Comparison of ENCODE assay signal across 8 mouse cellular contexts in genomic region chr11:115163568-115164150, GRCm38 (mm10). TPM values are rescaled to one million over a fixed set of nuclear protein-coding genes. Genes with fewer than 3 reads are reported as not detected.
DNase-seq lines count a peak whose midpoint lies in the region; ATAC-seq and TF ChIP-seq lines count a peak whose summit lies in the region.

No protein-coding gene starts in this region.

- intact Hi-C loops in gastrocnemius, adult 2 months (cut with DNase I): no loop called here
- intact Hi-C loops in gastrocnemius, postnatal 36 days (cut with DNase I): no loop called here

- WGBS in forebrain, embryonic 12.5 days: 0% methylated on average over 47 of the region's 47 CpGs
- WGBS in kidney, embryonic 14.5 days: under 1% methylated on average over 47 of the region's 47 CpGs
- WGBS in macrophage (ENCODE audit: missing documents): under 1% methylated on average over 47 of the region's 47 CpGs

- no peak; the same call in 1 of the 2 replicates for ATAC-seq in forebrain, embryonic 12.5 days (ENCODE audit: low FRiP score)
- 0 out of 2 replicates have a peak, but pooled peaks have one; percentile 1 for ATAC-seq in kidney, embryonic 14.5 days (ENCODE audit: low FRiP score, low TSS enrichment)
- no peak for ATAC-seq in activated CD4-positive, CD25-positive, alpha-beta regulatory T cell, adult 4 months

- no peak for DNase-seq in gastrocnemius, adult 2 months
- DNase-seq in gastrocnemius, postnatal 36 days: no peak
- DNase-seq in MN1 (ENCODE audit: low spot score): peak; percentile 58
- peak; percentile 65 for DNase-seq in testis, postnatal 10 days (ENCODE audit: low spot score)

- H3K79me2 ChIP-seq in macrophage (ENCODE audit: inconsistent target): peaks cover 55% of the 10 kb centered on the region

- peak overlapping the region; percentile 82 for H3K27ac ChIP-seq in gastrocnemius, adult 2 months
- H3K27ac ChIP-seq in forebrain, embryonic 12.5 days: no peak overlapping the region
- H3K27ac ChIP-seq in kidney, embryonic 14.5 days (ENCODE audit: low read depth, low read length): peak overlapping the region; percentile 82; the same call in 1 of the 2 replicates
- H3K27ac ChIP-seq in macrophage: peak overlapping the region; percentile 72

- H3K9me3 ChIP-seq in forebrain, embryonic 12.5 days: no peaks in the 10 kb centered on the region
- H3K9me3 ChIP-seq in kidney, embryonic 14.5 days (ENCODE audit: control insufficient read depth, low read length): no peaks in the 10 kb centered on the region

- peak overlapping the region; percentile 65 for H3K9ac ChIP-seq in forebrain, embryonic 12.5 days
- peak overlapping the region; percentile 48 for H3K9ac ChIP-seq in kidney, embryonic 14.5 days (ENCODE audit: low read depth, low read length)

- peaks cover 33% of the 10 kb centered on the region for H3K4me1 ChIP-seq in forebrain, embryonic 12.5 days
- peaks cover 21% of the 10 kb centered on the region; the same call in 1 of the 2 replicates for H3K4me1 ChIP-seq in kidney, embryonic 14.5 days (ENCODE audit: control insufficient read depth, insufficient read depth, low read length)

- peaks cover 53% of the 10 kb centered on the region for H3K27me3 ChIP-seq in forebrain, embryonic 12.5 days
- H3K27me3 ChIP-seq in kidney, embryonic 14.5 days (ENCODE audit: control insufficient read depth, insufficient read depth, low read length): peaks cover 3% of the 10 kb centered on the region; the same call in 1 of the 2 replicates

- peak overlapping the region; percentile 82 for H3K4me2 ChIP-seq in forebrain, embryonic 12.5 days
- H3K4me2 ChIP-seq in kidney, embryonic 14.5 days (replicated peaks; ENCODE audit: low read depth, low read length): peak overlapping the region; percentile 79

- no peaks in the 10 kb centered on the region for H3K36me3 ChIP-seq in forebrain, embryonic 12.5 days (replicated peaks)
- H3K36me3 ChIP-seq in kidney, embryonic 14.5 days (ENCODE audit: control insufficient read depth, insufficient read depth, low read length): no peaks in the 10 kb centered on the region
- H3K36me3 ChIP-seq in macrophage (ENCODE audit: inconsistent target): peaks cover 10% of the 10 kb centered on the region; the same call in 1 of the 2 replicates

- no peak; the same call in 1 of the 2 replicates for TF ChIP-seq CTCF in gastrocnemius, adult 2 months (IDR thresholded peaks at IDR 0.05)

- peak overlapping the region; percentile 78 for H3K4me3 ChIP-seq in gastrocnemius, adult 2 months
- peak overlapping the region; percentile 62 for H3K4me3 ChIP-seq in forebrain, embryonic 12.5 days (replicated peaks)
- H3K4me3 ChIP-seq in kidney, embryonic 14.5 days (ENCODE audit: low read length): peak overlapping the region; percentile 56
- peak overlapping the region; percentile 87 for H3K4me3 ChIP-seq in macrophage (ENCODE audit: inconsistent target)

RNA-seq across cellular contexts. Expression of gene Slc9a3r1, which starts 0.5 kb away (rescaled TPM):
- total RNA-seq in gastrocnemius, adult 2 months (2021): 1 to 10 TPM; 1.8 to 2.6 TPM
- 1 to 10 TPM; 2.3 to 3.1 TPM for total RNA-seq in gastrocnemius, postnatal 36 days (2021)
- 31.3 and 32.2 TPM in 2 replicates for polyA plus RNA-seq in forebrain, embryonic 12.5 days (2016; fragmentation: Nextera tagmentation; extraction: Ambion mirVana)
- 81.5 and 110 TPM in 2 replicates for polyA plus RNA-seq in kidney, embryonic 14.5 days (2014; fragmentation: Nextera tagmentation; extraction: Ambion mirVana)
- 100 to 1,000 TPM in 8 of 26 experiments, 10 to 100 TPM in 18; 30.3 to 205 (median 67.7) TPM for total RNA-seq in macrophage (2018; cell fraction: chromatin; rRNA removed)
- 100 to 1,000 TPM; 153 to 311 (median 221) TPM for total RNA-seq in macrophage (2018; cell fraction: cytosol; rRNA removed)
- 100 to 1,000 TPM in 15 of 26 experiments, 10 to 100 TPM in 11; 74.2 to 183 (median 104) TPM for total RNA-seq in macrophage (2018; cell fraction: nucleus; rRNA removed)
- polyA plus RNA-seq in macrophage (2018): 158 to 302 TPM (median 169 TPM) in 3 replicates
- polyA plus RNA-seq in activated CD4-positive, CD25-positive, alpha-beta regulatory T cell, adult 4 months (2017; shearing (Covaris generic)): 100 to 1,000 TPM; 166 to 228 TPM

RNA-seq across cellular contexts. Expression of gene Tmem104, which starts 23.6 kb away (rescaled TPM):
- total RNA-seq in gastrocnemius, adult 2 months (2021): 1 to 10 TPM; 7.3 to 7.4 TPM
- total RNA-seq in gastrocnemius, postnatal 36 days (2021): 1 to 10 TPM; 4.5 to 6.0 TPM
- polyA plus RNA-seq in forebrain, embryonic 12.5 days (2016; fragmentation: Nextera tagmentation; extraction: Ambion mirVana): 7.9 and 8.4 TPM in 2 replicates
- 6.3 and 10.3 TPM in 2 replicates for polyA plus RNA-seq in kidney, embryonic 14.5 days (2014; fragmentation: Nextera tagmentation; extraction: Ambion mirVana)
- 100 to 1,000 TPM in 12 of 26 experiments, 10 to 100 TPM in 13, 1 to 10 TPM in 1; 7.7 to 184 (median 90.9) TPM for total RNA-seq in macrophage (2018; cell fraction: chromatin; rRNA removed)
- total RNA-seq in macrophage (2018; cell fraction: cytosol; rRNA removed): 100 to 1,000 TPM in 22 of 26 experiments, 10 to 100 TPM in 4; 67.8 to 188 (median 142) TPM
- total RNA-seq in macrophage (2018; cell fraction: nucleus; rRNA removed): 100 to 1,000 TPM in 23 of 26 experiments, 10 to 100 TPM in 3; 16.8 to 258 (median 153) TPM
- polyA plus RNA-seq in macrophage (2018): 86.7 to 149 TPM (median 97.3 TPM) in 3 replicates
- polyA plus RNA-seq in activated CD4-positive, CD25-positive, alpha-beta regulatory T cell, adult 4 months (2017; shearing (Covaris generic)): 10 to 100 TPM in 1 of 2 experiments, 1 to 10 TPM in 1; 9.3 to 11.9 TPM

RNA-seq across cellular contexts. Expression of gene Nat9, which starts 24.0 kb away (rescaled TPM):
- total RNA-seq in gastrocnemius, adult 2 months (2021): 10 to 100 TPM; 12.7 to 16.3 TPM
- 10 to 100 TPM; 10.6 to 12.9 TPM for total RNA-seq in gastrocnemius, postnatal 36 days (2021)
- 16.0 and 16.6 TPM in 2 replicates for polyA plus RNA-seq in forebrain, embryonic 12.5 days (2016; fragmentation: Nextera tagmentation; extraction: Ambion mirVana)
- 18.2 and 18.4 TPM in 2 replicates for polyA plus RNA-seq in kidney, embryonic 14.5 days (2014; fragmentation: Nextera tagmentation; extraction: Ambion mirVana)
- 100 to 1,000 TPM in 1 of 26 experiments, 10 to 100 TPM in 21, 1 to 10 TPM in 4; 2.6 to 108 (median 36.9) TPM for total RNA-seq in macrophage (2018; cell fraction: chromatin; rRNA removed)
- total RNA-seq in macrophage (2018; cell fraction: cytosol; rRNA removed): 100 to 1,000 TPM in 1 of 26 experiments, 10 to 100 TPM in 25; 28.0 to 101 (median 57.2) TPM
- total RNA-seq in macrophage (2018; cell fraction: nucleus; rRNA removed): 10 to 100 TPM in 25 of 26 experiments, 1 to 10 TPM in 1; 9.0 to 78.5 (median 40.6) TPM
- 49.9 to 79.6 TPM (median 50.9 TPM) in 3 replicates for polyA plus RNA-seq in macrophage (2018)
- polyA plus RNA-seq in activated CD4-positive, CD25-positive, alpha-beta regulatory T cell, adult 4 months (2017; shearing (Covaris generic)): 10 to 100 TPM; 14.0 to 14.6 TPM

RNA-seq across cellular contexts. Expression of gene Cd300lf, which starts 29.9 kb away (rescaled TPM):
- under 1 TPM in 1 of 2 experiments, not detected in 1; 0.31 TPM for total RNA-seq in gastrocnemius, adult 2 months (2021)
- not detected for total RNA-seq in gastrocnemius, postnatal 36 days (2021)
- polyA plus RNA-seq in forebrain, embryonic 12.5 days (2016; fragmentation: Nextera tagmentation; extraction: Ambion mirVana): 0.19 TPM in 1 of 2 replicates, not detected in the other
- 0.26 TPM in 2 replicates for polyA plus RNA-seq in kidney, embryonic 14.5 days (2014; fragmentation: Nextera tagmentation; extraction: Ambion mirVana)
- 100 to 1,000 TPM in 23 of 26 experiments, 10 to 100 TPM in 3; 48.1 to 568 (median 332) TPM for total RNA-seq in macrophage (2018; cell fraction: chromatin; rRNA removed)
- total RNA-seq in macrophage (2018; cell fraction: cytosol; rRNA removed): 100 to 1,000 TPM in 6 of 26 experiments, 10 to 100 TPM in 20; 54.6 to 145 (median 88.2) TPM
- total RNA-seq in macrophage (2018; cell fraction: nucleus; rRNA removed): 100 to 1,000 TPM in 24 of 26 experiments, 10 to 100 TPM in 2; 52.4 to 465 (median 283) TPM
- polyA plus RNA-seq in macrophage (2018): 76.9 to 122 TPM (median 90.4 TPM) in 3 replicates
- 1 to 10 TPM in 1 of 2 experiments, under 1 TPM in 1; 0.37 to 1.5 TPM for polyA plus RNA-seq in activated CD4-positive, CD25-positive, alpha-beta regulatory T cell, adult 4 months (2017; shearing (Covaris generic))

Comparison
In these comparisons a context has a peak if more than half of its experiments do, and no peak if none do; other contexts are left out.
1. DNase-seq: peak in MN1 (single experiment) and testis, postnatal 10 days (single experiment); none in gastrocnemius, adult 2 months (single experiment) and gastrocnemius, postnatal 36 days (0 of 2).
2. Peak in every context shown above with its lines, with median percentiles within 50 percentile points of each other: H3K4me3 ChIP-seq.